21 mouse cellular contexts compared by ENCODE assay signal in the genomic region with DNA sequence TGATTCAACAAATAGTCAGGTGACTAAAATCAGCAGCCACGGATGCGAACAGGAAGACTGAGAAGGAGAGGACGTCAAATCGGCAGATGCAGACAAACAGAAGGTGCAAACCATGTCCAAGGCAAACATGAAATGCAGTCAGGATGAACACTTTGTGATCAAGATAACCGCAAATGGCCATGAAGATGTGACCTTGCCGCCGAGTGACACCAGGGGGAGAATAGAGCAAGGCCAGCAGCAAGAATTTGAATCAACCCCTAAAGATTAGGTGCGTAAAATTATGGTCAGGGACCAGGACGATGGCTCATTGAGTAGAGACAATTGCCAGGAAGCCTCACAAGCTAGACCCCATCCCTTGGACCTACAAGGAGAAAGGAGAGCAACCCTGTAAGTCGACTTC. TPM values are rescaled to one million over a fixed set of nuclear protein-coding genes. Genes with fewer than 3 reads are reported as not detected.
DNase-seq lines count a peak whose midpoint lies in the region; TF ChIP-seq lines count a peak whose summit lies in the region.
"Had no signal": no experiment of that assay in that cellular context is flagged by ENCODE, and none has a peak within 500 bp of the region (broad histone marks: within the 10 kb centered on the region; RNA-seq: fewer than 3 reads in every experiment).

No protein-coding gene starts in this region.

- 88% methylated on average over 10 of the region's 10 CpGs for WGBS in heart, embryonic 10.5 days
- 92% methylated on average over 10 of the region's 10 CpGs for WGBS in thymus, adult 2 months

- H3K4me1 ChIP-seq in heart, embryonic 10.5 days: peaks cover 27% of the 10 kb centered on the region
- H3K4me1 ChIP-seq in thymus, adult 2 months (replicated peaks; ENCODE audit: control insufficient read depth, insufficient read depth, low read length): peaks cover 11% of the 10 kb centered on the region
- H3K4me1 ChIP-seq: stomach, embryonic 15.5 days had no signal

- H3K27ac ChIP-seq in heart, embryonic 10.5 days: no peak overlapping the region
- no peak overlapping the region for H3K27ac ChIP-seq in thymus, adult 2 months (ENCODE audit: control insufficient read depth, insufficient read depth, low read length)
- H3K27ac ChIP-seq: embryonic facial prominence, embryonic 15.5 days; left cerebral cortex, adult 2 months; limb, embryonic 10.5 days; liver, embryonic 13.5 days; midbrain, embryonic 13.5 days; stomach, embryonic 15.5 days had no signal

- no peaks in the 10 kb centered on the region; the same call in 1 of the 2 replicates for H3K27me3 ChIP-seq in heart, embryonic 10.5 days (ENCODE audit: insufficient read depth, poor library complexity, severe bottlenecking)
- H3K27me3 ChIP-seq in thymus, adult 2 months (ENCODE audit: control insufficient read depth, insufficient read depth, low read length): no peaks in the 10 kb centered on the region
- H3K27me3 ChIP-seq: embryonic facial prominence, embryonic 15.5 days; hindbrain, embryonic 12.5 days; liver, embryonic 13.5 days; midbrain, embryonic 13.5 days; stomach, embryonic 15.5 days had no signal

- no peak for TF ChIP-seq CTCF in thymus, adult 2 months (IDR thresholded peaks at IDR 0.05; ENCODE audit: borderline replicate concordance, control insufficient read depth, extremely low read depth, insufficient read depth, low read length, poor library complexity)

- peak; percentile 69 for DNase-seq in heart, embryonic 10.5 days (ENCODE audit: low spot score)
- DNase-seq in heart, adult 9 months (ENCODE audit: low spot score in 2 of 2): no peak
- DNase-seq in thymus, postnatal 4 days: peak; percentile 26
- no peak for DNase-seq in thymus, adult 2 months
- peak; percentile 62 for DNase-seq in R1 (ENCODE audit: low read depth, low spot score)
- no peak for DNase-seq in thymus, postnatal 14 days
- no peak for DNase-seq in spleen, postnatal 10 days (ENCODE audit: low spot score in 2 of 2)
- DNase-seq: cerebellum, postnatal 10 days; embryo, embryonic 11 days; gastrocnemius, postnatal 36 days; heart, postnatal 10 days; kidney, postnatal 36 days; layer of hippocampus, adult 9-11 months; liver, embryonic 13.5 days; spleen, adult 18-20 months had no signal

- TF ChIP-seq POLR2A in thymus, adult 2 months (IDR thresholded peaks at IDR 0.05; ENCODE audit: control insufficient read depth, extremely low read depth, insufficient read depth, low read length, poor library complexity): no peak

- no peak overlapping the region for H3K4me3 ChIP-seq in heart, embryonic 10.5 days
- H3K4me3 ChIP-seq in thymus, adult 2 months (ENCODE audit: control insufficient read depth, insufficient read depth, low read length): no peak overlapping the region

- H3K9me3 ChIP-seq in heart, embryonic 10.5 days: no peaks in the 10 kb centered on the region
- H3K9me3 ChIP-seq: embryonic facial prominence, embryonic 15.5 days; hindbrain, embryonic 12.5 days; limb, embryonic 10.5 days; liver, embryonic 13.5 days; midbrain, embryonic 13.5 days; stomach, embryonic 15.5 days had no signal

- no peaks in the 10 kb centered on the region for H3K36me3 ChIP-seq in heart, embryonic 10.5 days
- H3K36me3 ChIP-seq in thymus, adult 2 months (ENCODE audit: control insufficient read depth, insufficient read depth, low read length): no peaks in the 10 kb centered on the region
- H3K36me3 ChIP-seq: embryonic facial prominence, embryonic 15.5 days; hindbrain, embryonic 12.5 days; limb, embryonic 10.5 days; liver, embryonic 13.5 days; midbrain, embryonic 13.5 days; stomach, embryonic 15.5 days had no signal

RNA-seq across cellular contexts. Expression of gene Yy1, which starts 36.2 kb away (rescaled TPM):
- 11.8 and 17.5 TPM in 2 replicates for polyA plus RNA-seq in heart, embryonic 10.5 days (2016; fragmentation: Nextera tagmentation; extraction: Ambion mirVana)
- 37.8 and 48.3 TPM in 2 replicates for polyA plus RNA-seq in thymus, adult 2 months (2012; rRNA removed)

RNA-seq across cellular contexts. Expression of gene Degs2, which starts 54.5 kb away (rescaled TPM):
- polyA plus RNA-seq in heart, embryonic 10.5 days (2016; fragmentation: Nextera tagmentation; extraction: Ambion mirVana): 0.39 and 0.94 TPM in 2 replicates
- 21.1 and 21.6 TPM in 2 replicates for polyA plus RNA-seq in thymus, adult 2 months (2012; rRNA removed)

Comparison
In these comparisons a context has a peak if more than half of its experiments do, and no peak if none do; other contexts are left out.
1. DNase-seq: peak in heart, embryonic 10.5 days (single experiment), thymus, postnatal 4 days (single experiment) and R1 (single experiment); none in heart, adult 9 months (0 of 2), thymus, adult 2 months (single experiment), thymus, postnatal 14 days (single experiment) and spleen, postnatal 10 days (0 of 2).
2. RNA of gene Degs2, which starts 54.5 kb away (polyA plus RNA-seq): 21.1 to 21.6 TPM in thymus, adult 2 months; 0.39 to 0.94 TPM in heart, embryonic 10.5 days; every median in the first group is over 10 times any median in the second.